Mouse (Mus musculus) gastrocnemius, postnatal 14 days (tissue): ENCODE measurements around the gene Adamts14. TPM values are rescaled to one million over a fixed set of nuclear protein-coding genes. Genes with fewer than 3 reads are reported as not detected.

Experiments used
- DNase-seq: peaks from one replicate; pipeline ENCODE4 v3.0.0; 2021; ENCODE audit warnings: mixed read lengths
- intact Hi-C: fragments of 180-260 bp; cut with DNase I; formaldehyde crosslinking; loops from one replicate; pipeline ENCODE4 v1.15.1; 2025; ENCODE audit warnings: low total_unique reads
- total RNA-seq, 2 experiments: library from RNA; stranded (reverse); gene quantifications; 2 replicates each; pipeline ENCODE4 v1.2.3; 2021

Adamts14 gene
- total RNA-seq, 2 experiments from 2014 or later = 3.7 to 4.2 TPM

DNA sequence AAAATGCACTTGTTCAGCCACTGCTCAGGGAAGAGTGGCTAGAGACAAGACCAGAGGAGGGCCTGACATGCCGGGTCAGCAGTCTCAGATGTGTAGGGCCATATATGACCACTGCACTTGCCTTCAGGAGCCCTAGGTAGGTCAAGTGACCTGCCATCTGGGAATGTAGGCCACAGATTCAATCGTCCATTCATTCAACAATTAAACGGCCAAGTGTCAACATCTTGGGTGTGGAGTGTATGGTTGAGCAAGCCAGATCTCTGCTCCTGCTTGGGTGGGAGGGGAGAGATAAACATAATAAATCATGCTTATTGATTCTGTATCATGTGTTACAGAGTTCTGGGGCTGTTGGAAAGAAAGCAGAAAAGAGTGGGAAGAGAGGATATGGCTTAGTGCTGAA, 114.6 kb downstream of the Adamts14 start:
- no peak for DNase-seq
- intact Hi-C loops = no loop called here

DNA sequence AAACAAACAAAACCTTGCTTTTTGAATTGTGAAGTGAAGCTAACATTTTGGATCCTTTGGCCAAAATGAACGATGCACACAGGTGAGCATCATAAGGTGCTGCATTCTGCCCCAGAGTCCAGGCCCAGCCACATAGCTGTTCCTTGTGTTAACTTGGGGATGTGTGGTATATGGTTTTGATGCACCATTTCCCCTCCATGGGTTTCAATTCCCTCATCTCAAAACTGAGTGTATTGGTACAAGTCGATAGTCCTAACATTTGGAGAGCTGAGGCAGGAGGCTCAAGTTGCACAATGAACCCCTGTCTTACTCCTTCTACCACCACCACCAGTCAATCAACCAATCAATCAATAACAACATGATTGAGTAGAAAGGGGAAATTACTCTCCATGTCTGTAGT, 116.8 kb downstream of the Adamts14 start:
- intact Hi-C loops = no loop called here
- DNase-seq = no peak

DNA sequence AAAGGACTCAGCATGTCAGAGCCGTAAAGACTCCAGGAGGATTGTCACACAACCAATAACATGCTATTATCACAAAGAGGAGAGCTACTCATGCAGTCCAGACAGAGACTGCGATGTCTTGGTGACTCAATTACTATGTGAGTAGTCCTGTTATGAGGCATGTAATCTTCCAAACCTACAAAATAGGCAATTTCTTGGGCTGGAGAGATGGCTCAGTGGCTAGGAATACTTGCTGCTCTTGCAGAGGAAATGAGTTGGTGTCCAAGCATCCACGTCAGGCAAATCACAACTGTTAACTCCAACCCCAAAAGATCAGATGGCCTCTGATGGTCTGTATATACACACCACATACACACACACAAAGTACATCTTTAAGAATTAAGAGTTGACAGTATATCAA, 117.6 kb downstream of the Adamts14 start:
- DNase-seq = no peak
- intact Hi-C loops = no loop called here

DNA sequence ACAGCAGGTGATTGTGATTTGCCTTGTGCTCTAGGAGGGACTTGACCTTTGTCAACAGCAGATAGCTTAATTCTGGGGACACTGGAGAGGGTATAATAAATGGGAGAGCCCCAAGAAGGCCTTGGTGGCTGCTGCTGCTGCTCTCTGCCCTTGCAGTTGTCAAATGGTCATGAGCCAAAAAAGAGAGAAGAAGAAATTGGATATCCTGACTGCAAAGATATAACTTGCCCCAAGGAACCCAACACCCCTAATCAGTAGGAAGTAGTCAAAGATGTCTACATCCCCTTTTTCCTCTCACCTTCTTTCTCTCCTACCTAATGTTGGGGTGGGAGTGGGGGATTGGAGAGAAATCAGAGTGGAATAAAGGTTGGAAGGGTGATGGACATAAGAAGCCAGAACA, 121.1 kb downstream of the Adamts14 start:
- intact Hi-C loops = no loop called here
- no peak for DNase-seq

DNA sequence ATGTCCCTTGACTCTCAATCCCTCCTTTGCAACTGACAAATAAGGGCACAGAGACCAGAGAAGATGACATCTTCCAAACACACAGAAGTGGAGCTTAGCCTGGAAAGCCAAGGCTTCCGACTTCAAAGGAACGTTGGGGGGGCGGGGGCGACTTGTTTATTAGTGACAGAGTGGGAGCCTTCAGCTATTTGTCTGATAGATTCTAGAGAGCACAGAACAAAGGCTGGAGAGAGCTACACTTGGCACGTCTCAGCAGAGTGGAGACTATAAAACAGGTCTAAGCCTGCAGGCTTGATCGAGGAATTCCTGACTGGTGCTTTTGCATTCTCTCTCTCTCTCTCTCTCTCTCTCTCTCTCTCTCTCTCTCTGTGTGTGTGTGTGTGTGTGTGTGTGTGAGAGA, 122.6 kb downstream of the Adamts14 start:
- intact Hi-C loops = no loop called here
- no peak for DNase-seq

DNA sequence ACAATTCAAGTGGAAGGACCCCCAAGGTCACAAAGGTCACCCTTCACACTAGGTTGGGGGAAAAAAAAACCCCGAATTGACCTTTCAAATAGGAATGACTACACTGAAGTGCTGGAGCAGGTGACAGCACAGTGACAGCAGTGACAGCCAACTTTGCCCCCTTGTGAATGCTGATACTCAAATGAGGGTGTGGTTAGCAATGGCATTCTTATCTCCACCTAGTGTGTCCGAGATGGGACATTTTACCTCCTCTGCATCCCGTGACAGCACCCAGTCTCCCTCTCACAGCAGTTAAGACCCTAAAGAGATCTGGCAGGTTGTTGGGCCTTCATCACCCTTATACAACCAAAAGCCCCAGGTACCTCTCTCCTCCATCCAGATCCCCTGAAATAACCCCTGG, 123.8 kb downstream of the Adamts14 start:
- intact Hi-C loops = no loop called here
- DNase-seq = no peak

DNA sequence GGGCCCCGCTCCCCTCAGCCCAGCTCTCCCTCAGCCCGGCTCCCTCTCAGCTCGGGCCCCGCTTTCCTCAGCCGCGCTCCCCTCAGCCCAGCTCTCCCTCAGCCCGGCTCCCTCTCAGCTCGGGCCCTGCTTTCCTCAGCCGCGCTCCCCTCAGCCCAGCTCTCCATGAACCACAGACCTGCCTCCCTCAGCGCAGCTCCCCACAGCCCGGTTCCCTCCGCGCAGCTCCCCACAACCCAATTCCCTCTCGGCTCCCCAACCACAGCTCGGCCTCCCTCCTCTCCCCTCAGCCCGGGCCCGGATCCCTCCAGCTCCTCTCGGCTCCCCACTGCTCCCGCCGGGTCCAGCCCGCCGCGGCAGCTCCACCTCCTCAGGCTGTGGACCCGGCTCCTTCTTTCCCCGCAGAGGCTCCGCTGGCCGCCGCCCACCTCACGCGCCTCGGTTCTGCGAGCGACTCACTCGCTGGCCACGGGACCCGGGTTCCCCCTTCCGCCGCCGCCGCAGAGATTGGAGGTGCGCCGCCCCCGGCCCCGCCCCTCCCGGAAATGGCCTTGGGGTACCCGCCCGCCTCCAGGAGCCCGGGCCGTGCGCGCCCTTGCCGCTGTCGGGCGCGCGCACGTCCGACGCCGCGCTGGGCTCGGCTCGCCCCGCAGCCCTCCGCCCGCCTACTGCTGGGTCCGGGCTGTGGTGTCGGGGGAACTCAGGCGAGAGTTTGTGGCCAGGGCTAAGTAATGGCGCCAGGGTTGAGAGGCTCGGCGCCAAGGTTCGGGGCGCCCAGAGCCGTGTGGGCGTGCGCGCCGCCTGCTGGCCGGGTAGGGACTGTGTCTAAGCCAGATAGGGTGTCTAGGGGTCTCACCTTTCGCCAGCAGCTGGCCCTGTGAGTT, 125.8 kb downstream of the Adamts14 start, which contains the start of gene Sgpl1:
Gene Sgpl1, minus strand, starts transcription at position 547 of the 884 bp plus-strand sequence.
- intact Hi-C loops = no loop called here
- peak; percentile 93 for DNase-seq

Other genes with a start within 250 kb of the Adamts14 start
- gene Pcbd1, start 184.1 kb downstream of the Adamts14 start, total RNA-seq = 1 to 10 TPM; 1.3 to 2.6 TPM
- 10 to 100 TPM; 11.3 to 14.6 TPM for gene Sgpl1, start 125.7 kb downstream of the Adamts14 start, total RNA-seq
- gene Tbata, start 101.5 kb downstream of the Adamts14 start, total RNA-seq = not detected
- gene Prf1, start 24.4 kb upstream of the Adamts14 start, total RNA-seq = not detected
- 10 to 100 TPM; 15.2 to 17.7 TPM for gene Pald1, start 110.1 kb upstream of the Adamts14 start, total RNA-seq
- gene Nodal, start 144.5 kb upstream of the Adamts14 start, total RNA-seq = under 1 TPM in 1 of 2 experiments, not detected in 1; 0.10 TPM
- 10 to 100 TPM; 86.6 to 88.9 TPM for gene Eif4ebp2, start 179.2 kb upstream of the Adamts14 start, total RNA-seq
- 10 to 100 TPM; 79.9 to 82.2 TPM for gene Lrrc20, start 202.4 kb upstream of the Adamts14 start, total RNA-seq